Mouse (Mus musculus) liver, postnatal 0 days (tissue): ENCODE measurements around the gene Zfp275.

ENCODE experiments used
- CTCF ChIP-seq: sonication (generic); IDR thresholded peaks from 2 replicates; pipeline ENCODE4 v1.5.1; 2016; ENCODE audit warnings: antibody characterized with exemption, low read depth
- EP300 ChIP-seq: IDR thresholded peaks from 2 replicates; pipeline ENCODE4 v1.6.1; 2016; ENCODE audit warnings: antibody characterized with exemption, low read depth, mild to moderate bottlenecking

DNA sequence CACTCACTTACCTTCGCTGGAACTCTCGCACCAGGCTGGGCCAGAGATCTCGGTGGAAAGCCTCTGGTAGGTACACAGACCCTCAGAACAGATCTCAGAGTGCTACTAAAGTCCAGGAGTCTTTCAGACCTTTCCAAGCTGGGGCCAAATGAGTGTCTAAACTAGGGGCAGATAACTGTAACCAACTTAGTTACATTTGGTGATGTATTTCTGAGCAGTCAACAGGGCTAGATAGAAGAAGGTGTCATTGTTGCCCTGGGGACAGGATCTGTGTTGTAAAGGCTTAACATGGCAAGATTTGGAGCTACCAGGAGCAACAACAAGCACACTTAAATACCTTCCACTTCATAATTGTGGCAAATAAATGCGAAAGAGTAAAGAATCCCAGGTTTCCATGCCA lies 5.7 kb upstream of the Zfp275 start, which contains the start of gene Gm45015:
- TF ChIP-seq CTCF (no peak), EP300 (no peak)
